Mouse (Mus musculus): Measurements from ENCODE around the gene Nlrc3. TPM values are rescaled to one million over a fixed set of nuclear protein-coding genes. Genes with fewer than 3 reads are reported as not detected.
A peak's percentile ranks its signal among the peaks of the same experiment; 100 is the strongest.

Nlrc3 gene
- total RNA-seq, 4 experiments from 2014 or later, result 1.2 to 2.0 (median 1.5) TPM

DNA sequence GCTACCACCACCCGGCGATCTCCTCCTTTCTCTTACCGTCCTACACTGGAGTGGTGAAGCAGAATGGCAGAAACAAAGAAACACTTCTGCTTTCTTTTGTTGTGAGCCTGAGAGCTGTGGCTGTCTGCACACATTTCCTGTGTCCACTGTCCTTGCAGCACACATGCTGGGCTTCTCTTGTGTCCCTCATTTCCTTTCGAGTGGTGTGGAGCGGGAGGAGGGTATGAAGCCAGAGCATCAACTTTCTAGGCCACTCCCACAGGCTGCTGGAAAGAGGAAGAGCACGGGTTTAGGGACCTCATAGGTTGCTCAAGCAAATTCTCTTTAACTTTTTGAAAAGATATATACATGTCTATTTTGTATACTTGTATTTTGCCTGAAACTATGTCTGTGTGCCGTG, 47.3 kb downstream of the Nlrc3 start:
- peak; percentile 20 for DNase-seq (ENCODE audit: low spot score)

DNA sequence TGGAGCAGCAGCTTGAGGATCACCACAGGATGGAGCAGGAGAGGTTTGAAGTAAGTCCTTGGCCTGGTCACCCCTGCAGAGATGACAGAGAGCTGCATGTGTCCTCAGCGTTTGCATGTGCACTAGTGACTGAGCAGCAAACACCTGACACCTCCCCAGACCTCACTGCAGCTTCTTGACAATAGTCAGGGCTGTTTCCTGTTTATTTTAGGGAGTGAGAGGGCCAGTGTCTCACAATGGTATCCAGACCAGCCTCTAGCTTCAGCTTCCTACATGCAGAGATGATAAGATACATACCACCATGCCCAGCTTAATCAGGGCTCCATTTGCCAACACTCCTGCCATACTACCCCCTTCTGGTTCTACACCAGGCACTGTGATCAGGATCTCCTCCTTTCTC, 47.9 kb downstream of the Nlrc3 start:
- DNase-seq (ENCODE audit: low spot score), result no peak

DNA sequence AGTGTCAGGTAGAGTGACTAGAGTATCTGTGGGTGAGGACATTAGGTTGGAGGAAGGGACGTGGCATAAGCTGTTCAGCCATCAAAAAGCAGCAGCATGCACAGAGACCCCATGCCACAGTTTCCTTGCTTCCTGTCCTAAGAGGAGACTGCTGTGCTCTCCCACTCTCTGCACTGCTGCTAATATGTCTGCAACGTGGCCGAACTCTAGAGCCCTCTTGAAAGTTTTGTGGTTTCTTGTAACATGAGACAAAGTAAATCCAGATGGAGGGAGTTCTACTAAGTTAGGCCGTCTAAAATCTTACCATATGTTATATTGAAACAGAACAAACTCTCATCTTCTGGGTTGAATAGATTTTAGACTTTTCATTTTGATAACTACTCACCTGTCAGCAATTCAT, 52.5 kb downstream of the Nlrc3 start:
- DNase-seq (ENCODE audit: low spot score), result no peak

DNA sequence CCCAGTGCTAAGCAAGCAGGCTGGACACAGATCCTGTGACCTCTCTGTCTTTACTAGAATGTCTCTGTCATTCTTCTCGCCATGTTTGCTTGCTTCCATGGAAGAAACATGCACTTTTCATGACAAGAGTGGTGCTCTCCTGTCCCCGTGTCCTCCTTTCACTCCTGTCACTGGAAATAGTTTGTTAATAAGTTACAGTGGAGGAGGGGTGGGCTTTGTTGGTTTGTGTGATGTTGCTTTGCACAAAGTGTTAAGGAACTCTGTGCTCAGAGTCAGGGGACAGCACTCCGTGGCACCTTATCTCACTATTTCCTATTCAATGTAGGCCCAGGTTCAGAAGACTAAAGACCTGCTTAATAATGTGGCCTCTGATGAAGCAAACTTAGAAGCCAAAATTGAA, 52.9 kb downstream of the Nlrc3 start:
- no peak for DNase-seq (ENCODE audit: low spot score)

DNA sequence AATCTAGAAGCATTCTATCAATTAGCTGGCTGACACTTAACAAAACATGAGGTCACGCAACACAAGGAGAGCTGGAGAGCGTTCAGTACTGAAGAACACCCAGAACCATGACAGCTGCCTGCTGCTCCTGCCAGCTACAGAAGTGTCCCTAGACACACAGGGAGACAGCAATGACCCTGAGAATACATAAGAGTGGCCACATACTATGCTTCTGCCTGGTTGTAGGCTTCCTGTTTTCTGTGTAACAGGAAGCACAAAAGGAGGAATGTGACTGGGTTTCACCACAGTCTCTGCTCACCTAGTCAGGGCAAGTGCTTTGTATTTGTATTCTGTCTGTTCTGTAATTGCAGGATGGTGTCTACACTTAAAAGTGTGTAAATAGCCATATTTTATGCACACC, 55.7 kb downstream of the Nlrc3 start:
- no peak for DNase-seq (ENCODE audit: low spot score)

DNA sequence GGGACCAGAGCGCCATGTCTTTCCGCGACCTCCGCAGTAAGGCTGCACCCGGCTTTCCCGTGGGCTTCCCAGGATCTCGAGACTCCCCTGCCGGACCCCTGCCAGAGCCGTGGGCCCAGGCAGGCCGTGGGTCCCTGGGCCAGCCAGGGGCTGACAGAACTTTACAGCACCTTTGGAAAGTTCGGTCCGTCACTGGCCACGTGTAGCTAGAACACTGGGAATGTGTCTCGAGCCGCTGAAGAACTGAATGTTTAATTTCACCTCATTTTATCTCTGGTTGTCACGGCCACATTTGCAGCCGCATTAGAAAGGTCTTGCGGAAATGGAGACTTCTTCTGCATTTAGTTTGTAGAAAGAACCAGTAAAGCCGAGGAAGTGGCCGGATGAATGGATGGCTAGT, 67.3 kb downstream of the Nlrc3 start:
- DNase-seq (ENCODE audit: low spot score), result no peak

DNA sequence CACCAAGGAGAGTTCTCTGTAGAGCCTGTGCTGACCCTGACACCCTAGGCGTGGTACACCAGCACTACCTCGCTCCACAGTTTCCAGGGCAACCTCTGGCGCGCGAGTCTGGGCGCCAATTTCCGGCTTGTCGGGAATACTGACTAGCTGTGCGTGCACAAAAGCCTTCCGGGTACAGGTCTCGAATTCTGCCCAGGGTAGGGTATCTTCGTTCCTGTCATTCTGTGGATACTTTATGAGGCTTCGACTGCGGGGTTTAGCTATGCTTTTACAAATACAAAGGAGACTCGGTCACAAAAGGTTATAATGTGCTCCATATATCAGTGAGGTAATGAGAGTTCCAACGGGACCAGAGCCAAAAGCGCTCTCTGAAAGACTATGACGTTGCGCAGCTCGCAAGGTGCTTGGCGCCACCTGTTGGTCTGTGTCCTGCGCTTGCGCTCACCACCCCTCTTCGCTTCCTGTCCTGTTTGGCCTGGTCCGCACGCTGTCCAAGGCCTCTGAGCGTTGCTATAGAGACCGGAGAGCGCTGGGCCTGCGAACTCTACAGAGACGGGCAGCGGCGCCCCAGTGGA, 67.8 kb downstream of the Nlrc3 start, which contains the start of the genes 1700037C18Rik and Cluap1:
TSS of gene 1700037C18Rik (minus strand) at position 153 of the 575 bp plus-strand sequence.
TSS of gene Cluap1 (plus strand) at position 265 of the 575 bp plus-strand sequence.
- peak; percentile 93 for DNase-seq (ENCODE audit: low spot score)

DNA sequence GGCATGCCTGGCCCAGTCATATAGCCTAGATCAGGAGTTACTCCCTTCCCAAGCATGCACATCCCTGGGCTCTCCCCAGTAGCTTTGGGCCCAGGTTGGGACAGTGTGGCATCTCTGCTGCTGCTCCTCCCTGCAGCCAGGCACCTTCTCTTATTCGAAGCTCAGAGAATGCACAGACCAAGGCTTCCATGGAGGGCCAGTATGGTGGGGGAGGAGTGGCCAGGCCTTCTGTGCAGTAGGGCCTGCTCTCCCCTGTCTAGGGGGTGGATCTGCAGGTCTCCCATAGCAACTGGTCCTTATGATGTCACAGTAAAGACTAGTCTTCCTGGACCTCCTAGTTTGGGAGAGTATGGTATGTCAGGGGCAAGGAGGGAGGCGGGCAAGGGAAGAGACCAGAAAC, 69.0 kb downstream of the Nlrc3 start:
- no peak for DNase-seq (ENCODE audit: low spot score)

DNA sequence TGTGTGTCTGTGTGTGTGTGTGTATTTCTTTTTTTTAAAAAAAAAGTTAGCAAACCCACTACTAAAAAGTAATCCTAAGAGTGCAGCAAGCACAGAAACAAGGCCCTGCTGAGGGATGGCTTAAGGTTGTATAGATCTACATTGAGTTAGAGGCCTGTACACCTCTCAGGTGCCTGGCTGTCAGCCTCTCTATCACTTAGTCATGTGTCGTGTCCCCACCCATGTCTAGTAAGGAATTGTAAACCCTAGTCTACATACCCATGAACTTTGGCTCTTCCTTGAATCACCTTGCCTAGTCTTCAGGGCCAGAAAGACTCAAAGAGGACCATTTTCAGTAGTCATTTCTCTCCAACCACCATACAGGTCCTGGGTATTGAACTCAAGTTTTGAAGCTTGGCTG, 79.9 kb downstream of the Nlrc3 start:
- no peak for DNase-seq (ENCODE audit: low spot score)

DNA sequence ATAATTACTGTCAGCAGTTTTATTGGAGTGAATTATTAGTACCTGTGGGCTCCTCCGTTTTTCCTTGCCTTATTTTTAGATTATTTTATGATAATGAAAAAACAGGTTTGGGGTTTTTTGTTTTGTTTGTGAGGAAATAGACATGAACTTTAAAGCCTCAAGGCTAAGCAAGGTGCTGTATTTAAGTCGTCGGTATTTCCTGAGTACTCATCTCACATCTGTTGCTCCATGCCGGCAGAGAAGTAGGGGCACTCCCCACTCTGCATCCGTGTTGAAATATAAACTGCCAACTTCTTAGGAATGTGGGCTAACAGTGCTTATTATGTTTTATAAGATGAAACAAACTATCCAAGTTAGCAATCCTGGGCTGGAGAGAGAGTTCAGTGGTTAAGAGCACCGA, 80.4 kb downstream of the Nlrc3 start:
- no peak for DNase-seq (ENCODE audit: low spot score)

DNA sequence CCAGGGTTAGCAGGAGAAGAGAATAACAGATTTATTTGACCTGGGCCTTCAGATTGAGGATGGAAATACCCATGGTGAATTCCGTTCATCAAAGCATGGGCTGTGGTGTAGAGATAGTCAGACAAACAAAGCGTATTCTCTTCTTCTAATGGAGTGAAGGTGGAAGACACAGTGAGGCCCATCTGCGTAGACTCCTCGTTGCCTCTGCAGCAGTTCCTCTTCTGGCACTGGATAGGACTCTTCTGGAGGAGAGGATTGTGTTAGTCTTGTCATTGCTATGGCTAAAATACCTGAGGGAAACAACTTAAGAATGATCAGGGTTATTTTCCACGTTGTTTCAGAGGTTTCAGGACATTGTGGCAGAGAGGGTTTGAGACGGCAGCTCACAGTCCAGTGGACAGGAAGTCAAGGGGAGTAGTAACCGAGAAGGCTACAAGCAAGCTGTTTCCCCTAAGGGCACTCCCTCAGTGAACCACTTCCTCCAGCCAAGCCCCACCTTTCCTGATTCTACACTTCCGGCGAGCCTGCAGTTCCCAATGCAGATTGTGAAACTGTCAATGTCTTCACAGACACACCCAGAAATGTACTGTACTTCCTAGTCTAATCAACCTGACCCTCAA, 81.1 kb downstream of the Nlrc3 start:
- DNase-seq (ENCODE audit: low spot score), result peak; percentile 76

Small RNA genes within 50 kb of the gene (microRNA-seq; reads per million reads assigned to microRNA genes)
- gene Gm23493, result not detected

Other genes starting within 250 kb of the Nlrc3 start
- gene Zfp263, start 232.5 kb downstream of the Nlrc3 start, total RNA-seq (2022), result 1 to 10 TPM; 6.9 to 8.4 (median 7.6) TPM
- gene Olfr15, start 145.8 kb downstream of the Nlrc3 start, total RNA-seq (2022), result not detected
- gene Zfp174, start 129.4 kb downstream of the Nlrc3 start, total RNA-seq (2022), result 1 to 10 TPM; 1.4 to 1.9 (median 1.7) TPM
- 10 to 100 TPM; 44.4 to 58.4 (median 51.3) TPM for gene Naa60, start 104.3 kb downstream of the Nlrc3 start, total RNA-seq (2022)
- 10 to 100 TPM; 10.9 to 13.9 (median 12.3) TPM for gene Zfp597, start 92.1 kb downstream of the Nlrc3 start, total RNA-seq (2022)
- 1 to 10 TPM in 1 of 4 experiments, under 1 TPM in 1, not detected in 2; 0.87 to 1.0 TPM for gene Gm20695, start 92.0 kb downstream of the Nlrc3 start, total RNA-seq (2022)
- gene 1700037C18Rik, start 67.9 kb downstream of the Nlrc3 start, total RNA-seq (2022), result 1 to 10 TPM; 4.0 to 5.7 (median 4.3) TPM
- gene Cluap1, start 67.8 kb downstream of the Nlrc3 start, total RNA-seq (2022), result 10 to 100 TPM in 2 of 4 experiments, 1 to 10 TPM in 2; 8.5 to 13.1 (median 10.5) TPM
- 1 to 10 TPM; 6.0 to 9.2 (median 8.3) TPM for gene Slx4, start 27.1 kb upstream of the Nlrc3 start, total RNA-seq (2022)
- gene Dnase1, start 60.3 kb upstream of the Nlrc3 start, total RNA-seq (2022), result not detected
- gene Trap1, start 101.2 kb upstream of the Nlrc3 start, total RNA-seq (2022), result 100 to 1,000 TPM; 131 to 156 (median 146) TPM
- gene Crebbp, start 237.4 kb upstream of the Nlrc3 start, total RNA-seq (2022), result 10 to 100 TPM; 32.0 to 38.8 (median 35.0) TPM